Mouse (Mus musculus) heart, postnatal 4 days (tissue): ENCODE data around the gene Pkd2l1. TPM values are rescaled to one million over a fixed set of nuclear protein-coding genes. Genes with fewer than 3 reads are reported as not detected.

Experiments used
- DNase-seq: peaks from one replicate; pipeline ENCODE4 v3.0.0; 2021
- total RNA-seq, 2 experiments: library from RNA; stranded (reverse); gene quantifications; 2 replicates each; pipeline ENCODE4 v1.2.3; 2021

Pkd2l1 gene
- total RNA-seq, 2 experiments from 2014 or later = not detected

DNA sequence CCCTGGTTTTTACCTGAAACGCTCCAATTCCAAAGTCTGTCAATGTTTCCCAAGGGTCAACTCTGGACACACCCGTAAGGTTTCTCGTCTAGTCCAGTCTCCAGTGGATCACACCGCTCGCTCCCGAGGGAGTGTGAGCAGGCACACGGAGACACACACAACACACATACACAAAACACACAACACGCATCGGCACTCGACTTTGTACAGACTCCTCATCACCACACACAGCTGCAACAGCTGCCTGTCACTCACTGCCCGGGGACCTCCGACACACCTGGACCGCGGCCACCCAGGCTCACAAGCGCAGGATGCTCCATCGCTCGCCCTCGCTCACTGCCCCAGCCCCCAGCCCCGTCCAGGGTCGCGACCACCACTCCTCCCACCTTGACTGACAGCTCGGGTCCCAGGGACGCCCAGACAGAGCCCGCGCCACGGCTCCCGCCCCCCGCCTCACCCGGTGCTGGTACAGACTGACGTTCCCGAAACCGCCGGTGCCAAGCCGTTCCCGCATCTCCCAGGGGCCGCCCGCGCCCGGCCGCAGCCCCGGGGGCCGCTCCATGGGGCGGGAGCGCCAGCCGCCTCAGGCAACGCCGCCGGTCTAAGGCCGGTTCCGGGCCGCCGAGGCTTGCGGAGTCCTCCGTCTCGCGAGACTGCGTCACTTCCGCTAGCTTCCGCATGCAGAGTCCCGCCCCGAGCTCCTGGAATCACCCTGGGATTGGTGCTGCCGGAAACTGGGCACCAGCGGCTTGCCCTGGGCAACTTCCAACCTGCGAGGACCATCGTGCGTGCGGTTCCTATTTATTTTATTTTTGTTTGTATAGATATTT, 85.2 kb downstream of the Pkd2l1 start, which contains the start of gene Chuk:
TSS of gene Chuk (minus strand) at position 650 of the 830 bp plus-strand sequence.
- peak; percentile 97 for DNase-seq

DNA sequence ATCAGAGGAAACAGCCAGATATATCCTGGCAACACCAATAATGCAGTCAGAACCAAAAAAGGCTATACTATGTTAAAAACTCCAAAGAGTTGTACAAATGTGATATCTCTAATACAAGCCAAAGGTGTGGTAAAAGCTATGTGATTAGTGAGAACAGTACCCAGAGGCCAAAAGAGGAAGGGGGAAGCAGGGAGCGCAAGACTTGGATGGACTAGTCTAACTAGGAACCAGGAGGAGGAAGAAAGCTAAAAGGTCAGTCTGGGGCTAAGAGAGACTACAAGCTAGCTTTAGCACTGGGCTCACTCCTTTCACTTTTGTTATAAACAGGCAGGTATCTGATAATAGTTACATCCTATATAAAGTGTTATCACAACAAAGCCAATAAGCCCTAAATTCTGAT, 87.8 kb downstream of the Pkd2l1 start:
- DNase-seq = no peak

DNA sequence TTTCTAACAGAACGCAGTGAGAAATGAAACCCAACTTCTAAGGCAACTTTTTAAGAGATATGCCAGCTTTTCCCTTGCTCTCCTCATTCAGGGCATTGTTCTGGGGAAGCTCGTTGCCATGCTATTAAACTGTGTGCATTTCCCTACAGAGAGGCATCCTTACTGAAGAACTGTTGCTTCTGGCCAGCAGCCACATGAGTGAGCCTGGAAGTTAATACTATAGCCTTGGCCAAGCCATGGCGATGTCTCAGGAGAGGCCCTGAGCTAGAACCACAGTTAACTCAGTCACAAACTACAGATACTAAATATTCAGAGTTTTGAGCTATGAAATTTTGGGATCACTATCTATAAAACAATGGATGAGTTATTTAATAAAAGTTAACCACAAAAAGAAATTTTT, 89.2 kb downstream of the Pkd2l1 start:
- DNase-seq = no peak

DNA sequence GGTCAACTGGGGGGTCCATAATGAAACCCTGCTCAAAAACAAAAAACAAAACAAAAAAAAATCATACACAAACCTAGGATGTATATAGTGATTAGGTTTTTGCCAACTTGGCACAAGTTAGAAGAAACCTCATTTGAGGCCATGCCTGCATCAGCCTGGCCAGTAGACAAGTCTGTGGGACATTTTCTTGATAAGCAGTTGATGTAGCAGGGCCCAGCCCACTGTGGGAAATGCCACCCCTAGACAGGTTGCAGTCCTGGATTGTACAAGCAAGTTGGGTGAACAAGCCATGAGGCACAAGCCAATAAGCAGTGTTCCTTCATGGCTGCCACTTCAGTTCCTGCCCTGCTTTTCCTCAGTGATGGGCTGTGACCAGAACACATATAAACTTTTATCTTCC, 91.4 kb downstream of the Pkd2l1 start:
- DNase-seq = no peak

Other genes starting within 250 kb of the Pkd2l1 start
- gene Cpn1, start 205.9 kb downstream of the Pkd2l1 start, total RNA-seq = not detected
- gene Cyp2c23, start 163.2 kb downstream of the Pkd2l1 start, total RNA-seq = not detected
- 1 to 10 TPM; 8.9 to 9.5 TPM for gene Erlin1, start 122.7 kb downstream of the Pkd2l1 start, total RNA-seq
- 10 to 100 TPM; 33.4 to 33.9 TPM for gene Chuk, start 85.0 kb downstream of the Pkd2l1 start, total RNA-seq
- gene Cwf19l1, start 56.6 kb downstream of the Pkd2l1 start, total RNA-seq = 10 to 100 TPM; 13.9 to 14.9 TPM
- gene Bloc1s2, start 46.0 kb downstream of the Pkd2l1 start, total RNA-seq = 10 to 100 TPM; 18.7 to 19.6 TPM
- not detected for gene Scd3, start 10.8 kb upstream of the Pkd2l1 start, total RNA-seq
- gene Scd2, start 101.2 kb upstream of the Pkd2l1 start, total RNA-seq = 10 to 100 TPM; 78.1 to 82.1 TPM
- gene Scd4, start 140.7 kb upstream of the Pkd2l1 start, total RNA-seq = 10 to 100 TPM; 47.7 to 52.4 TPM
- gene Scd1, start 215.4 kb upstream of the Pkd2l1 start, total RNA-seq = 10 to 100 TPM; 12.3 to 12.9 TPM